Mouse (Mus musculus): Measurements from ENCODE around the gene Taar1.

DNA sequence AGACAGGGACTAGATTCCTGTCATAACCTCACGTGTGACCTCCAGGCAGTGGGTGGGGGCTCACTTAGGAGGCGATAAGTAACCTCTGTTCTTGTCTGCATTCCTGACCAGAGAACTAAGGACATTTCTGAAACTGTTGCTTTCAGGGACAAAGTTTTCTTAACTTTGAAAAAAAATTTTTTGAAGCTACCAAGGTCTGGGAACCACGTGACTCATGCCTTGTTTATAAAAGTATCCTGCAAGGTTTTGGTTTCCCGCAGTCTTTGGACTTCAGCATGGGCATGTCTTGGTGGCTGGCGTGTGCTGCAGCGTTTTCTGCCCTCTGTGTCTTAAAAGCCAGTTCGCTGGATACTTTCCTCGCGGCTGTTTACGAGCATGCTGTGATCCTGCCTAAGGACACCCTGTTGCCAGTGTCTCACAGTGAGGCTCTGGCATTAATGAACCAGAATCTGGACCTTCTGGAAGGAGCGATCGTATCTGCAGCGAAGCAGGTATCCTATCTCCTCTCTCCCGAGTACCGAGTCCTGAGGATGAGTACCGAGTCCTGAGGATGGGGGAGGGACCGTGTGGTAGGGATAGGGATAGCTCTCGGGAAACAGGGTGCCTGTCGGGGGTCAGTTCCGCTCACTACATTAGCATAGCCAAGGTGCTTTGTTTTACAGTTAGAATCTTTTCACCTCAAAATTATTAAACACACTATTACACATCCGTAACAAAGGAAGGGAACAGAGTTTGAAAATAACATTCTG is 25.4 kb upstream of the Taar1 start, which contains the start of gene Vnn1:
- TF ChIP-seq POLR2A (IDR thresholded peaks at IDR 0.05; ENCODE audit: low read depth, low read length), result peak; percentile 12
- no peak for TF ChIP-seq CTCF (conservative IDR thresholded peaks at IDR 0.05; ENCODE audit: insufficient read depth, insufficient read length, low read depth, low read length)
